Mouse (Mus musculus) layer of hippocampus, adult 9-11 months (tissue): ENCODE data around the gene Fam20a.
"Not testable (repeated sequence)": the region's sequence is repeated elsewhere in the genome, so short reads cannot be mapped to it uniquely, and the experiment has no call there.

Experiments used
- DNase-seq: peaks from one replicate; pipeline ENCODE4 v3.0.0; 2022

The Fam20a gene

GRCm38 (mm10) chr11:109676621-109677373 lies 45.3 kb downstream of the Fam20a start:
- DNase-seq, result no peak

- no peak for DNase-seq
Measured at GRCm38 (mm10) chr11:109675771-109676170, 46.3 kb downstream of the Fam20a start.

- no peak for DNase-seq
Measured at GRCm38 (mm10) chr11:109675208-109675607, 46.9 kb downstream of the Fam20a start.

GRCm38 (mm10) chr11:109674542-109674941 lies 47.5 kb downstream of the Fam20a start:
- no peak for DNase-seq

DNA sequence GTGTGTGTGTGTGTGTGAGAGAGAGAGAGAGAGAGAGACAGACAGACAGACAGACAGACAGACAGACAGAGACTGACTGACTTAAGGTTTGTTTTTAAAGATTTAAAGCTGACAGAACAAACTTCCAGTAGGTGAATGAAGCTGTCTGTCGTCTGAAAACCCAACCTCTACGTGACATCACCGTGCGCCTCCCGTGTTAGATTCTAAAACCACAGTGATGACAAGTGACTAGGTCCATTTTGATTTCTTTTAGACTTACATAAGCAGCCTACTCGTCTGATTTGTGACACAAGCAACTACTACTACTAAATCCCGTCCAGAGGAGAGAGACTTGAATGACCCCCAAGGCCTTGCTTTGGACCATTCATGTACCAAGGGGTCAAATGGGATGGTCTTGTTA lies 48.3 kb downstream of the Fam20a start:
- DNase-seq, result no peak

- DNase-seq, result no peak
Measured at GRCm38 (mm10) chr11:109672881-109673739, 49.0 kb downstream of the Fam20a start.

GRCm38 (mm10) chr11:109672396-109672795 lies 49.7 kb downstream of the Fam20a start:
- no peak for DNase-seq

- no peak for DNase-seq
Measured at GRCm38 (mm10) chr11:109672021-109672324, 50.1 kb downstream of the Fam20a start.

GRCm38 (mm10) chr11:109671136-109672020 lies 50.7 kb downstream of the Fam20a start:
- no peak for DNase-seq

DNA sequence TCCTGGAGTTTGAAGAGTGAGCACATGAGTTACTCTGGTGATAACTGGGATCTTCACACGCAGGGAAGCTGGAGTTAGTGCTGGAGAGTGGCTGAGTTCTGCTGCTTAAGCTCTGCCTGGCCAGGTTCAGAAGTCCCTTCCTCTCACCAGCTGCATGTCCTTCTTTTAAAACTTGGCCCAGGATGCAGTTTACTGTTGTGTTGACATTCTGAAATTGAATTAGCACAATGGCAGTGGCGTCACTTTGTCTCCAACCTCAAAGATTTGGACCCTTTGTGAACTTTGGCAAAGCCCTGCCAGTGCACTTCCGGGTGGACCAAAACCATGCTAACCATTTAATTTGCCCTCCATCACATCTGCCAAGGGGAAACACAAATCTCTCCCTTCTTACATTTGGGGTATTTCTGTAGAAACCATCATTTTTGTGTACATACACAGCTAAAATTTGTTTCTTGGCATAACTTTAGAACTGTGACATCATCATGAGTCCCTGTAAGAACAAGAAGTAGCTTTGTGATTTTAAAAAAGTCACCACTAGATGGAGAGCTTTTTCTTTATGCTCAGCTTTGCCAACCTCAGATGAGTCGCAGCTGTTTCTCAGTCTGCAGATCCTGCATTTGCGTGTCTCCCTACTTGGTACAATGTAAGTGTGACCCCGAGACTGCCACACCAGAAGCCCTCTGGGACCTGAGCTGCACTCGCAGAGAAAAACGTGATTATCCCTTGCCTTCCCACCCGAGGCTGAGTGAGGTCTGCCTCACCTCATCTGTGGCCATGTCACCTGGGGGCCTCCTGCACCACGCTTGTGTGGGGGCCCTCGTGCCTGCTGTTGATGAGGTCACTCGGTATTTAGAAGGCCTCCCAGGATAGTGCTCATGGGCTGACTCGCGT lies 51.8 kb downstream of the Fam20a start:
- DNase-seq, result peak; percentile 43

- DNase-seq, result no peak
Measured at GRCm38 (mm10) chr11:109669149-109669708, 52.9 kb downstream of the Fam20a start.

GRCm38 (mm10) chr11:109668115-109668725 lies 53.9 kb downstream of the Fam20a start:
- no peak for DNase-seq

- no peak for DNase-seq
Measured at GRCm38 (mm10) chr11:109667371-109667770, 54.7 kb downstream of the Fam20a start.

DNA sequence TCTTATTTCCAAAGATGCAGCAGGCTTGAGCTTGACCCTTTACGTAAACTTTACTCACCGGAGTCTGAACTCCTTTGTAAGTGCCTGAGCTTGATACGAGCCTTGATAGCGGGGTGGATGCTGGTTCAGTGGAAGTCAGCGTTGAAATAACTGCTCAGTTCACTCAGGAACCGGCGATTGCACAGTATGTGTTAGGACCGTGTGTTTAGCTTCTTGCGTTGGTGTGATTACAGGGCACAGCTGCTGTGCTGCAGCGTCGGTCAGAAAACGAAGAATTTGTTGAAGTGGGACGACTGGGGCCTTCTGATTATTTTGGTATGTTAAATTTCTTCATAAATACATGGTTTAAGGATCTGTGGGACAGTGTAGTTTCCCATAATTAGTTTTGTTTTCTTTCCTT lies 55.7 kb downstream of the Fam20a start:
- no peak for DNase-seq

- no peak for DNase-seq
Measured at GRCm38 (mm10) chr11:109665424-109665823, 56.7 kb downstream of the Fam20a start.

GRCm38 (mm10) chr11:109664293-109664692 lies 57.8 kb downstream of the Fam20a start:
- no peak for DNase-seq

DNA sequence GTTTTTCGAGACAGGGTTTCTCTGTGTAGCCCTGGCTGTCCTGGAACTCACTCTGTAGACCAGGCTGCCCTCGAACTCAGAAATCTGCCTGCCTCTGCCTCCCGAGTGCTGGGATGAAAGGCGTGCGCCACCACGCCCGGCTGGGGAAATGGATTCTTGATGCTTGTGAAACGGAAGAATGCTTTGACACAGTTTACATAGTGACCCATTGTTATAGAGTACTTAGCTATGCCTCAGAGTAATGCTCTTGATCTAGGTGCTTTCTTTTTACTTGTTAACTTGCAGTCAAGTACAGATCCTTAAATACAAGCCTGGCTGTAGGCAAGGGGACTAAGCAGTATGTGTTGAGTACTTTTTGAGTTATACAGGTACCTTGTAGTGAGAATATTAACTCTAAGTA lies 61.6 kb downstream of the Fam20a start:
- DNase-seq, result not testable (repeated sequence)

DNA sequence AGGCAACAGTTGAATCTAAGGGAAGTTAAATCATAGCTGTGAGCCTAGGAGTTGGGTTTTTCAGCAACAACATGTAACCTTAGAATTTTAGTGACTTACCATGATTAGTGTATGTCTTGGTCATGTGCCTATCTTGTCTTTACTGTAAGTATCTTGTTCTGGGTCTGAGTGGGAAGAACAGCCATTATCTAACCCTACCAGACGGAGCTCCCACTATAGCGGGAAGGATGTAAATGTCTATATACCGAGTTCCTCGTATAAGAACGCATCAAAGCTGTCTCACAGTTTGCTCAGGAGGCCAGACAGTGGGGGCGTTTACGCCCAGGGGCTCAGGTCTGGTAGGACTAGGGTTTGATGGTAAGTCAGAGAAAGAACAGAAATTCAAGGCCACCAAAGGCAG lies 65.8 kb downstream of the Fam20a start:
- DNase-seq, result no peak

- DNase-seq, result no peak
Measured at GRCm38 (mm10) chr11:109654581-109654980, 67.5 kb downstream of the Fam20a start.

DNA sequence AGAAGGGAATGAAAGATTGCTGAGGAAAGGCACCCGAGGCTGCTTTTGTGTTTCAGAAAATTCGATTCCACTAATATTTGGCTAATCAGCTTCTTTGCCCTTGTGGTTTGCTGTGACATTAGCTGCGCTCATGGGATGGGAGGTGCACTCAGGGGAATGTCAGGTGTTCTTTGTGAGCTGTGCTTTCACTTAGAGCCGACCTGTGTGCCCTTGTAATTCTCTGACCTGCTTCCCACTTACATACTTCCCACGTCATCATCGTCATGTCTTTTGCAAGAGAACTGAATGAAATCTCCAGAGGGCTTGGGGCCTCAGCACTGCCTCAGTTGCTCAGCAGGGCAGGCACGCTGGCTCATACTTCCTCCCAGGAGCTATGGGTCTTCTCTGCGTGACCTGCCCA lies 68.9 kb downstream of the Fam20a start:
- DNase-seq, result no peak

- DNase-seq, result no peak
Measured at GRCm38 (mm10) chr11:109652505-109652904, 69.6 kb downstream of the Fam20a start.
